Mouse (Mus musculus) neural tube, embryonic 10.5 days (tissue): Measurements from ENCODE around the gene Cib4.

Experiments
- DNase-seq: peaks from one replicate; pipeline ENCODE4 v3.0.0-alpha.2; 2017; ENCODE audit warnings: low spot score; ENCODE audit errors: extremely low spot score

Gene Cib4

GRCm38 (mm10) chr5:30574367-30574766 lies 28.7 kb upstream of the Cib4 start:
- DNase-seq, result no peak

- DNase-seq, result no peak
Measured at GRCm38 (mm10) chr5:30571820-30572219, 26.2 kb upstream of the Cib4 start.

- no peak for DNase-seq
Measured at GRCm38 (mm10) chr5:30568479-30568878, 22.8 kb upstream of the Cib4 start.

DNA sequence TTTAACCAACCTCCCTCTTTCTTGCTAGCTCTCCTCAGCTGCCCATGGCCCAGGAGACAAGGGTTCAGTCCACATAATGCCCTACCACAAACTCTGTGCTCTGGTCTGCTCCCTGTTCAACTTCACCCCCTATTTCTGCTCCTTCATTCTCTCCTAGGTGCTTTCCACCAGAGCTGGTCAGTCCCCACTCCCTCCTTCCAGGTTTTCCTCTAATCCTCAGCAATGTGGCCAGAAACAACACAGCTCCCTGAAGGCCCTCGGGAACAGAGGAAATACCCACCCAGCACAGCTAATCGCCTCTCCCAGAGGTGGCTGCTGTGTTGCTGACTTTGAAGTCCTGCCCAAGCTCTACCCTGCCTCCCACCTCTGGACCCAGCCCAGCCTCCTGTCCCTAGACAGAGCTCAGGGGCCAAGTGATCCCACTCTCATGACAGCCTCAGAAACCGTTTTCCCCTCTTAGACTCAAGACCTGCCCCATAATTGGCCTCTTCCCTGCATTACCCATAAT lies 14.4 kb upstream of the Cib4 start:
- no peak for DNase-seq

DNA sequence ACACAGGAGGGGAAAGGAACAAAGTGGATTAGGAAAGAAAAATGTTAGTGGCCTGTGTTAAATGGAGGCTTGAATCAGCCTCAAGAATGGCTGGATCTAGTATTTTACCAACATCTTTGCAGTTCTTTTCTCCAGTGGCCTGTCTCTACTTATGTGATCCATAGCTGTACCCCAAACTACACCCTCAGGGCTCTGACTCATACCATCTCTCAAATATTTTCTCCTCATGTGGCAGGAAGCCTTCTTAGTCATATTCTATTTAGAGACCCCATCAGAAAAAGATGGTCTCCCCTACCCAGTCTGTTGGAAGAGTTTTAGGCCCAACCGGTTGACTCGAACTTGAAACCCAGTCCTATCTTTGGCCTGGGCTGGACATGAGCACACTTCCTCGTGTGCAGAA lies 13.8 kb upstream of the Cib4 start:
- no peak for DNase-seq

- no peak for DNase-seq
Measured at GRCm38 (mm10) chr5:30556284-30556683, 10.6 kb upstream of the Cib4 start.

DNA sequence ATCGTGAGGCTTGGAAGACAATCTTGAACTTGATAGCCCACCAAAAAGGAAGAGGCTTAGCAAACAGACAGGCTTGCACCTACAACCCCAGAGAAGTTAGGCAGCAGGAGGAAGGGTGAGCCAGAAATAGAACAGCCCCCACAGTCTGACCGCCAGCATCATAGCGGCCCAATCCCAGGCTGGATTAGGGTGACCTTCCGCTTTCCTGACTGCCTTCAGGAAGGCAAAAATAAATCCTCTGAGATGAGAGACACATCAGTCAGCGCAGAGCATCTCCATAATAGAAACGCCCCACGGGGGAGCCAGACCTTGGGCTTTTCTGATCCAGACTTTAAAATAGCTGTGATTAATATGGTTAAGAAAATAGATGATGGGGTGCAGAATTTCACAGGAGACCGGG lies 9.3 kb upstream of the Cib4 start:
- DNase-seq, result no peak

- no peak for DNase-seq
Measured at GRCm38 (mm10) chr5:30553936-30554335, 8.3 kb upstream of the Cib4 start.

DNA sequence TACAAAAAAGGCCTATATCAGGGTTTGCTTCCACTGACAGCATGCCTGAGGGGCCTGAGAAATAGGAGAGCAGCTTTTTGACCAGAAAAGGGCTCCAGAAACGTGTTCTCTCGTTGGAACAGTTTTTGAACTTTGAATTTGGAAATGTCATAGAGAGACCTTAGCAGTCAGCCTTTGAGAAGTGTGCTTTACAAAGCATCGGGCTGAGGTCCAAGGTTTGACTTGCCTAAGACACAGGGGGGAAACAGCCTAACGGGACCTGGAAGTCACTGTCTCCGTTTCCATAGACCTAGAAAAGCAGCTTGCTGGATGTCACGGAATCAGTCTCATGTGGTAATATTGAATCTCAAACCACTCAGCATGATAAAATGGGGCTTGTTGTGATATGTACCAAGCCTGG lies 6.4 kb upstream of the Cib4 start:
- DNase-seq, result no peak

GRCm38 (mm10) chr5:30551022-30551638 lies 5.5 kb upstream of the Cib4 start:
- no peak for DNase-seq

- DNase-seq, result no peak
Measured at GRCm38 (mm10) chr5:30550334-30551021, 4.8 kb upstream of the Cib4 start.

DNA sequence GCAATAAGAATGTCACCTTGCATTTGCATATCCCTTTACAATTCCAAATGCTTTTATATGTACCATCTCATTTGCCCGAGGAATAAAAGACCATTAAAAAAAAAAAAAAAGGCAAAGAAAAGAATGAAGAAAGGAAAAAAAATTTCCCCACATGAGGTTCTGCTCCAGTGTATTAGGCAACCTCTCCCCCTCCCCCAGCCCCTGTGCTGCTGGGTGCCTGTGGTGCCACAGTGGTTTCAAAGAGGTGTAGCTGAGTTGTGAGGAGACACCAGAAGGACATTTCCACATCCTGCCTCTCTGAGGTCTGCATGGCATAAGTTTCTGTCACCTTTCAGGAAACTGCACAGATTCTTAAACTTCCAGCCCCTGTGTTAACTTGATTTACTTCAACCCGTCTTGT lies 3.0 kb upstream of the Cib4 start:
- DNase-seq, result no peak

- no peak for DNase-seq
Measured at GRCm38 (mm10) chr5:30536051-30536570, 9.5 kb downstream of the Cib4 start.

DNA sequence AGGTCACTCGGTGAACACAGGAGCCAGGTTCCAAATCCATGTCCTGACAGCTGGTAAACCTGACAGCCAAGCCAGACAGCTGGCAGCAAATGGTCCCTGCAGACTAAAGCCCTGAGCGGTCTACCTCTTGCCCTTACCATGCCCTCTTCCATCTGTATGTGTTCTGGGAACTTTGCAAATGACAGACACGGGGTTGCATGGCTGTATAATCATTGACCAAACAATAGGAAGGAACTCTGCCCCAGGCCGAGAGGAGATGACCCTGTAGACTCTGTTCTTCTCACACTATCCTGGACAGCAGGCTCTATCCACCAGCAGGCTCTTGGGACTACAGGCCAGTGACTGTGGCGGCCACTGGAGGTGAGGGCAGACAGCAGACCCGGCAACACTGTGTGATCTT lies 11.0 kb downstream of the Cib4 start:
- DNase-seq, result no peak

DNA sequence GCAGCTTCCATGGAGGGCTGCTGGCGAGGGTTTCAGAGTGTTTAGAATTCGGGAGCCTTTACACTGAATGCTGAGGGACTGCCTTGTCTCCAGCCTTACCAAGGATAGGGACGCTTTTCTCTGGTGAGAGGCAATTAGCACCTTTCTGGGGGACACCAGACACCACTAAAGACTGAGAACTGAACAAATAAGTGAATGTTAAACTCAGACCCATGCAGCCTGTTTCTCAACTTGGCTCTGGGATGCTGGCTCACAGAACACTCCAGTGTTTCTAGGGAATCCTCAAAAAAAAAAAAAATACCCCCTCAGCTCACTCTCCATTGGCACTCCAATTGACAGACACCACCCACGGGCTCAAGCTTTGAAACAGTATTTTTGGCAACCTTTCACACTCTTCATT lies 16.7 kb downstream of the Cib4 start:
- DNase-seq, result no peak

- DNase-seq, result no peak
Measured at GRCm38 (mm10) chr5:30527129-30527528, 18.5 kb downstream of the Cib4 start.

- peak; percentile 48 for DNase-seq
Measured at GRCm38 (mm10) chr5:30525920-30526836, 19.5 kb downstream of the Cib4 start.

DNA sequence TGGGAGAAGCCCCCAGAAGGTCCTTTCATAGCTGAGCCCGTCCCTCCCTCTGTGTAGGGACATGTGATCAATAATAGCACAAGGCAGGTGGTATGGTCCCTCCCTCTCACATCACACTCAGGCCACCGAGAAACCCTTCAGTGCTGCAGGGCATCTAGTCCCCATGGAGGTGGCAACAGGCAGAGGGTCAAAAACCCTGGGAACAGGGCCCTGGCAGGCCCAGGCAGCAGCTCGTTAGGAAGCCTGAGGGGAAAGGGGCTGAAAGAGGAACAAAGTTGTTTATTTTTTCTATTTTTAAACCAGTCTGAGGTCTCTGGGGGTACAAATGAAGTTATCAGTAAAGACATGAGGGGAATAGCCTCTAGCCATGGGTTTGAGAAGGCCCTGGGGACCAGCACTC lies 21.4 kb downstream of the Cib4 start:
- DNase-seq, result no peak

DNA sequence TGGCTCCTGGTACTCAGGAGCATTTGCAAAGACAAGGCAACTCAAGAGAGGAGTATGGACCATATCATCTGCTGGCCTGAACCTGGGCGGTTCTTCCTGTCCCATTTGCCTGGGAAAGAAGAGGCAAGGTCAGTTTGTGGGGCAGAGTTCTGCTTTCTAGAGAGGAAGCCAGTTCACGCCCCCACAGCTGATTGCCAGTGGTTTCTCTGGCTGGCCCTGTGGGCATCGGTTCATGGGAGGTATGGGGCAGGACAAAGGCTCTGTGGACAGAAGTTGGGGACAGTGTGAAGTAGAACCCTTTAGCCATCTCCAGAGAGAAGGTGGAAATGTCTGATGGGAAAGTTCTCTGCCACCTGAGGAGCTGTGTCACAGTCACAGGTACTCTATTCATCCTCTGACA lies 22.5 kb downstream of the Cib4 start:
- DNase-seq, result no peak

GRCm38 (mm10) chr5:30522406-30522805 lies 23.2 kb downstream of the Cib4 start:
- DNase-seq, result no peak

DNA sequence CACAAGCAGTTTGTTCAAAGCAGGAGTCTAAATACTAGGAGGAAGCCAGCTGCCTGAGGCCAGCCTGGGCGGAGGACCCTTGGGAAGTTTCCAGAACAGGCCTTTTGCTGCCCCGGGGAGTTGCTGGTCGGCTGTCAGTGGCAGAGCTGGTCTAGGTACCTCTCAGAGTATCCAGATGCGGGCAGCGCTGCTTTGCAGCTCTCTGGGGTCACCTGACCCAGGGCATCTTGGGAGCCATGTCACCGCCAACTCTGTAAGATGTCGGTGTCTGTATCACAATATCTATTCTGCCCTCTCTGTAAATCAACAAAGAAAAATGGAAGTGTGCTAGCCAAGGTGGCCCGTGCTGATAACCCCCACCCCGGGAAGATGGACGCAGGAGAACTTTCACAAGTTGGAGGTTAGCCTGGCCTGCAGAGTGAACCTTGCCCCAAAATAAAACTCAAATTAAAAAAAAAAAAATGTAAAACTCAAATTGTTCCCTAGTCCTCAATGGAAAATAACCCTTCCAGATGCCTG lies 25.4 kb downstream of the Cib4 start:
- no peak for DNase-seq

DNA sequence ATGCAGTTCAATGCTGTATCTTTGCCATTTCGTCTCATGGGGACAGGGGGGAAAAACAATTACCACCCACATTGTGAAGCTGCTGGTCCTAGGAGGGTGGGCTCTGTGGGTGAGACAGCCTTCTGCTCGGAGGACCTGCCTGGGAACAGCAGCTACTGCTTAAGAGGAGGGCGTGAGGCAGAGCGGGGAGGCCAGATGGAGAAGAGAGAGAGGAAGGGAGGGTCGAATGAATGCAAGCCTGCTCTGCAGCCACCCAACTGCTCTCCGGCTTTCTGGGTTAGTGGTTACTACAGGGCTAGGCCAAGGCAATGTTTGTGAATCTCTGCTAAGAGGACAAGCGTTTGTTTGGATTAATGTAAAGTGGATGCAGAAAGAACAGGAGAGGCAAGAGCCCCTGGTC lies 26.1 kb downstream of the Cib4 start:
- no peak for DNase-seq
